Comparison of ENCODE assay signal across 8 mouse cellular contexts in genomic region chrX:153037972-153038744, GRCm38 (mm10). TPM values are rescaled to one million over a fixed set of nuclear protein-coding genes. Genes with fewer than 3 reads are reported as not detected.
DNase-seq lines count a peak whose midpoint lies in the region; ATAC-seq and TF ChIP-seq lines count a peak whose summit lies in the region.
"Not testable (repeated sequence)": the region's sequence is repeated elsewhere in the genome, so short reads cannot be mapped to it uniquely, and the experiment has no call there.

No protein-coding gene starts in this region.

- not testable (repeated sequence) for TF ChIP-seq CTCF in kidney, postnatal 0 days (IDR thresholded peaks at IDR 0.05; ENCODE audit: low read depth); olfactory bulb, adult 2 months (IDR thresholded peaks at IDR 0.05; ENCODE audit: insufficient read depth, low read depth, low read length)

- peak overlapping the region; percentile 18; the same call in 1 of the 2 replicates for H3K4me3 ChIP-seq in brown adipose tissue, adult 24 weeks (ENCODE audit: insufficient read depth, low read depth, low read length)
- H3K4me3 ChIP-seq in forebrain, embryonic 11.5 days (ENCODE audit: low read depth, low read length): peak overlapping the region; percentile 53
- peak overlapping the region; percentile 62 for H3K4me3 ChIP-seq in heart, embryonic 12.5 days
- H3K4me3 ChIP-seq in hindbrain, embryonic 15.5 days: peak overlapping the region; percentile 63
- H3K4me3 ChIP-seq in kidney, postnatal 0 days (replicated peaks; ENCODE audit: low read depth, low read length): peak overlapping the region; percentile 49; the same call in 1 of the 2 replicates
- not testable (repeated sequence) for H3K4me3 ChIP-seq in liver, embryonic 13.5 days (replicated peaks)
- peak overlapping the region; percentile 56 for H3K4me3 ChIP-seq in midbrain, embryonic 12.5 days
- H3K4me3 ChIP-seq in olfactory bulb, adult 2 months (ENCODE audit: insufficient read depth, low read depth, low read length): peak overlapping the region; percentile 98; the same call in 1 of the 2 replicates

- 20% methylated on average over 6 of the region's 22 CpGs for WGBS in forebrain, embryonic 11.5 days
- WGBS in heart, embryonic 12.5 days: 28% methylated on average over 10 of the region's 22 CpGs
- WGBS in hindbrain, embryonic 15.5 days: 23% methylated on average over 7 of the region's 22 CpGs
- 27% methylated on average over 7 of the region's 22 CpGs for WGBS in kidney, postnatal 0 days
- WGBS in liver, embryonic 13.5 days (ENCODE audit: insufficient replicate concordance): 17% methylated on average over 7 of the region's 22 CpGs
- WGBS in midbrain, embryonic 12.5 days: 35% methylated on average over 7 of the region's 22 CpGs
- WGBS in olfactory bulb, adult 2 months: 31% methylated on average over 7 of the region's 22 CpGs

- DNase-seq in forebrain, embryonic 11.5 days (ENCODE audit: low spot score); kidney, postnatal 0 days (ENCODE audit: low spot score); liver, embryonic 13.5 days: not testable (repeated sequence)

- not testable (repeated sequence) for H3K27ac ChIP-seq in brown adipose tissue, adult 24 weeks (replicated peaks; ENCODE audit: low read depth, low read length); liver, embryonic 13.5 days; olfactory bulb, adult 2 months (ENCODE audit: insufficient read depth, low read depth, low read length)
- H3K27ac ChIP-seq in forebrain, embryonic 11.5 days (ENCODE audit: low read depth, low read length): peak overlapping the region; percentile 95
- H3K27ac ChIP-seq in heart, embryonic 12.5 days (ENCODE audit: poor library complexity, severe bottlenecking): peak overlapping the region; percentile 69; the same call in 1 of the 2 replicates
- H3K27ac ChIP-seq in hindbrain, embryonic 15.5 days (replicated peaks): peak overlapping the region; percentile 93
- peak overlapping the region; percentile 80 for H3K27ac ChIP-seq in kidney, postnatal 0 days
- H3K27ac ChIP-seq in midbrain, embryonic 12.5 days (replicated peaks): peak overlapping the region; percentile 96

- not testable (repeated sequence) for H3K27me3 ChIP-seq in forebrain, embryonic 11.5 days (ENCODE audit: control insufficient read depth, insufficient read depth, low read length); heart, embryonic 12.5 days (replicated peaks); hindbrain, embryonic 15.5 days; kidney, postnatal 0 days (ENCODE audit: insufficient read depth, low read length)
- H3K27me3 ChIP-seq in liver, embryonic 13.5 days: peaks cover 17% of the 10 kb centered on the region
- H3K27me3 ChIP-seq in midbrain, embryonic 12.5 days: peaks cover 16% of the 10 kb centered on the region

- H3K4me2 ChIP-seq in forebrain, embryonic 11.5 days (ENCODE audit: low read depth, low read length, severe bottlenecking): peak overlapping the region; percentile 52; the same call in 1 of the 2 replicates
- H3K4me2 ChIP-seq in heart, embryonic 12.5 days: peak overlapping the region; percentile 71
- H3K4me2 ChIP-seq in hindbrain, embryonic 15.5 days: peak overlapping the region; percentile 62
- peak overlapping the region; percentile 61; the same call in 1 of the 2 replicates for H3K4me2 ChIP-seq in kidney, postnatal 0 days (ENCODE audit: low read length)
- peak overlapping the region; percentile 47 for H3K4me2 ChIP-seq in liver, embryonic 13.5 days
- peak overlapping the region; percentile 61 for H3K4me2 ChIP-seq in midbrain, embryonic 12.5 days (replicated peaks)

- TF ChIP-seq POLR2A in olfactory bulb, adult 2 months (IDR thresholded peaks at IDR 0.05; ENCODE audit: insufficient read depth, low read depth, low read length): not testable (repeated sequence)

- ATAC-seq in forebrain, embryonic 11.5 days (replicated peaks; ENCODE audit: low FRiP score): peak; percentile 95
- peak; percentile 69; the same call in 1 of the 2 replicates for ATAC-seq in heart, embryonic 12.5 days (ENCODE audit: insufficient number of reproducible peaks, low FRiP score)
- ATAC-seq in hindbrain, embryonic 15.5 days (ENCODE audit: low FRiP score, low read depth): peak; percentile 92
- ATAC-seq in kidney, postnatal 0 days (replicated peaks; ENCODE audit: low FRiP score, low read depth): peak; percentile 82
- 0 out of 2 replicates have a peak, but pooled peaks have one; percentile 39 for ATAC-seq in liver, embryonic 13.5 days (ENCODE audit: low read depth)
- ATAC-seq in midbrain, embryonic 12.5 days (ENCODE audit: low FRiP score, low read depth): peak; percentile 95

- not testable (repeated sequence) for H3K9ac ChIP-seq in forebrain, embryonic 11.5 days (ENCODE audit: low read length); heart, embryonic 12.5 days; kidney, postnatal 0 days (ENCODE audit: low read depth, low read length); liver, embryonic 13.5 days; midbrain, embryonic 12.5 days (replicated peaks)
- H3K9ac ChIP-seq in hindbrain, embryonic 15.5 days: peak overlapping the region; percentile 31; the same call in 1 of the 2 replicates

- H3K36me3 ChIP-seq in forebrain, embryonic 11.5 days (ENCODE audit: control insufficient read depth, insufficient read depth, low read length); heart, embryonic 12.5 days; hindbrain, embryonic 15.5 days; kidney, postnatal 0 days (ENCODE audit: insufficient read depth, low read length); liver, embryonic 13.5 days; midbrain, embryonic 12.5 days: not testable (repeated sequence)

- not testable (repeated sequence) for H3K9me3 ChIP-seq in forebrain, embryonic 11.5 days (ENCODE audit: control insufficient read depth, low read length); heart, embryonic 12.5 days (replicated peaks); hindbrain, embryonic 15.5 days; kidney, postnatal 0 days (replicated peaks; ENCODE audit: low read length); liver, embryonic 13.5 days (replicated peaks); midbrain, embryonic 12.5 days

- not testable (repeated sequence) for H3K4me1 ChIP-seq in brown adipose tissue, adult 24 weeks (ENCODE audit: control insufficient read depth, insufficient read depth, insufficient read length, low read length); forebrain, embryonic 11.5 days (replicated peaks; ENCODE audit: control insufficient read depth, insufficient read depth, low read length); heart, embryonic 12.5 days (replicated peaks); hindbrain, embryonic 15.5 days (replicated peaks); kidney, postnatal 0 days (replicated peaks; ENCODE audit: insufficient read depth, low read length); liver, embryonic 13.5 days (replicated peaks); midbrain, embryonic 12.5 days; olfactory bulb, adult 2 months (ENCODE audit: control insufficient read depth, insufficient read depth, low read length)

RNA-seq across cellular contexts. Expression of gene Mageh1, which starts 0.8 kb away (rescaled TPM):
- 5.4 and 7.5 TPM in 2 replicates for polyA plus RNA-seq in brown adipose tissue, adult 24 weeks (2012; ENCODE audit: insufficient read depth, insufficient read length, missing spikeins)
- 85.7 and 90.6 TPM in 2 replicates for polyA plus RNA-seq in forebrain, embryonic 11.5 days (2014; fragmentation: Nextera tagmentation; extraction: Ambion mirVana)
- 32.8 and 34.1 TPM in 2 replicates for polyA plus RNA-seq in heart, embryonic 12.5 days (2016; fragmentation: Nextera tagmentation; extraction: Ambion mirVana)
- 120 and 123 TPM in 2 replicates for polyA plus RNA-seq in hindbrain, embryonic 15.5 days (2015; fragmentation: Nextera tagmentation; extraction: Ambion mirVana)
- 57.8 and 60.9 TPM in 2 replicates for polyA plus RNA-seq in kidney, postnatal 0 days (2015; fragmentation: Nextera tagmentation; extraction: Ambion mirVana)
- polyA plus RNA-seq in liver, embryonic 13.5 days (2015; fragmentation: Nextera tagmentation; extraction: Ambion mirVana): 6.8 and 7.1 TPM in 2 replicates
- polyA plus RNA-seq in midbrain, embryonic 12.5 days (2016; fragmentation: Nextera tagmentation; extraction: Ambion mirVana): 96.0 and 98.9 TPM in 2 replicates
- not detected in 2 replicates for polyA plus RNA-seq in olfactory bulb, adult 2 months (2012; ENCODE audit: insufficient read depth, insufficient read length, low replicate concordance, missing spikeins)

RNA-seq across cellular contexts. Expression of gene Usp51, which starts 31.9 kb away (rescaled TPM):
- not detected in 2 replicates for polyA plus RNA-seq in brown adipose tissue, adult 24 weeks (2012; ENCODE audit: insufficient read depth, insufficient read length, missing spikeins)
- 6.4 and 8.2 TPM in 2 replicates for polyA plus RNA-seq in forebrain, embryonic 11.5 days (2014; fragmentation: Nextera tagmentation; extraction: Ambion mirVana)
- 0.96 and 1.5 TPM in 2 replicates for polyA plus RNA-seq in heart, embryonic 12.5 days (2016; fragmentation: Nextera tagmentation; extraction: Ambion mirVana)
- 2.4 and 3.3 TPM in 2 replicates for polyA plus RNA-seq in hindbrain, embryonic 15.5 days (2015; fragmentation: Nextera tagmentation; extraction: Ambion mirVana)
- polyA plus RNA-seq in kidney, postnatal 0 days (2015; fragmentation: Nextera tagmentation; extraction: Ambion mirVana): 0.52 and 0.75 TPM in 2 replicates
- polyA plus RNA-seq in liver, embryonic 13.5 days (2015; fragmentation: Nextera tagmentation; extraction: Ambion mirVana): 0.45 and 0.58 TPM in 2 replicates
- 4.0 and 5.0 TPM in 2 replicates for polyA plus RNA-seq in midbrain, embryonic 12.5 days (2016; fragmentation: Nextera tagmentation; extraction: Ambion mirVana)
- not detected in 2 replicates for polyA plus RNA-seq in olfactory bulb, adult 2 months (2012; ENCODE audit: insufficient read depth, insufficient read length, low replicate concordance, missing spikeins)

Comparison
In these comparisons a context has a peak if more than half of its experiments do, and no peak if none do; other contexts are left out.
1. ATAC-seq: peak in every context shown above with its lines; median percentile 95 in forebrain, embryonic 11.5 days; 95 in midbrain, embryonic 12.5 days; 92 in hindbrain, embryonic 15.5 days; 82 in kidney, postnatal 0 days; 69 in heart, embryonic 12.5 days; 39 in liver, embryonic 13.5 days.